Mouse (Mus musculus) adrenal gland, postnatal 4 days (tissue): Measurements from ENCODE around the gene Cgnl1. TPM values are rescaled to one million over a fixed set of nuclear protein-coding genes. Genes with fewer than 3 reads are reported as not detected.
A peak's percentile ranks its signal among the peaks of the same experiment; 100 is the strongest.

Experiments used
- DNase-seq, 2 experiments: peaks; one replicate each; pipeline ENCODE4 v3.0.0; 2021 to 2022; ENCODE audit warnings: low spot score in 2 of 2, mixed read lengths in 2 of 2
- long read RNA-seq, 2 experiments: library from polyadenylated mRNA; stranded (forward); transcript quantifications; one replicate each; pipeline ENCODE4 v2.0.0; 2021
- total RNA-seq, 2 experiments: library from RNA; stranded (reverse); gene quantifications; 2 replicates each; pipeline ENCODE4 v1.2.3; 2021

Gene Cgnl1
- total RNA-seq: 10 to 100 TPM; 49.1 to 68.6 TPM
- long read RNA-seq, experiment 1, partial matches to known transcripts: 0 of 3 reads
- long read RNA-seq, experiment 1, other reads (novel, unspliced or antisense): 3 of 3 reads
- long read RNA-seq, experiment 2, full-length matches to known transcripts: 6 of 46 reads
- long read RNA-seq, experiment 2, partial matches to known transcripts: 21 of 46 reads
- long read RNA-seq, experiment 2, other reads (novel, unspliced or antisense): 19 of 46 reads

GRCm38 (mm10) chr9:71770991-71771767, at the start of gene Cgnl1:
TSS of gene Cgnl1 (minus strand) at chr9:71771602.
- DNase-seq: peak; percentile 49 to 52

DNA sequence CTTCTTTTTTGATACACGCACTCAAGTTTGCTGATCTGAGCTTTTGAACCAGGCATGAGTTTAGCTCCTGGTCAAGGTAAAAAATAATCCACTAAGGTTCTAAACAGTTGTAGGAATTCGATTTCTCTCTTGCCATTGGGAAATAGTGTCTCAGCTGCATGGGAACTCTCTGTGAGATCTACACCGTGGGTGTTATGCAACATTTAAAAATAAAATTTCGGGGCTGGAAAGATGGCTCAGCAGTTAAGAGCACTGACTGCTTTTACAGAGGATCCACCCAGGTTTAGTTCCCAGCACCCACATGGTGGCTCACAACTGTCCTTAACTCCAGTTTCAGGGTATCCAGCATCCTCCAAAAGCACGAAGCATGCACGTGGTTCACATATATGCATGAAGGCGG, 47.1 kb upstream of the Cgnl1 start:
- DNase-seq: no peak

DNA sequence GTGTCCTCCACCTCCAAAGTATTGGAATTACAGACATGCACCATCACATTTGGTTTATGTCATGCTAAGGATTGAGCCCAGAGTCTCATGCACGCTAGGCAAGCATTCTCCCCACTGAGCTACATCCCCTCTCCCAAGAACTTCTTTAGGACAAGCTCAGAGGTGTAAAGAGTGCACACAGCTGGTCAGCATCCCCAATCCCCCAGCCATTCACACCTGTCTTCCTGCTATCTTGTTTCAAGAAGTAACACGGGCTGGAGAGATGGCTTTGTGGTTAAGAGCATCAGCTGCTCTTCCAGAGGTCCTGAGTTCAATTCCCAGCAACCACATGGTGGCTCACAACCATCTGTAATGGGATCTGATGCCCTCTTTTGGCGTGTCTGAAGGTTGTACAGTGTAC, 44.7 kb upstream of the Cgnl1 start:
- no peak for DNase-seq

DNA sequence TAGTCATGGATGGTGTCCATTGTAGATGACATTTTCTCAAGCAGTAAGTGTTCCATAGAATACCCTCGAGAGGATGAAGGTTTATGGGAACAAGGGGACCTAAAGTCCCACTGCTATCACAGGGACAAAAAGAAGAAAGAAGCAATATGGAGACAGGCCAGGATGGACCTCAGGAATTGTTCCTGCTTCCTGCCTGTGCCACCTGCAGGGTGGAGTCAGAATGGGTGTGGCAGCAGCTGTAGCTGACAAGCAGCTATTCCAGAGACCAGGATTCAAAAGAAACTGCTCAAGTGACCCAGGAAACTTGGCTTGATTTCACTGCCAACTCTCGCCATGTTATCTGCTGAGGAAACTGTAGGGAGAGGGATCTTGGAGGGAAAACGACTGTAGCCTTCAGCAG, 42.2 kb upstream of the Cgnl1 start:
- DNase-seq: no peak

- DNase-seq: no peak
Measured at GRCm38 (mm10) chr9:71812914-71813313, 41.5 kb upstream of the Cgnl1 start.

DNA sequence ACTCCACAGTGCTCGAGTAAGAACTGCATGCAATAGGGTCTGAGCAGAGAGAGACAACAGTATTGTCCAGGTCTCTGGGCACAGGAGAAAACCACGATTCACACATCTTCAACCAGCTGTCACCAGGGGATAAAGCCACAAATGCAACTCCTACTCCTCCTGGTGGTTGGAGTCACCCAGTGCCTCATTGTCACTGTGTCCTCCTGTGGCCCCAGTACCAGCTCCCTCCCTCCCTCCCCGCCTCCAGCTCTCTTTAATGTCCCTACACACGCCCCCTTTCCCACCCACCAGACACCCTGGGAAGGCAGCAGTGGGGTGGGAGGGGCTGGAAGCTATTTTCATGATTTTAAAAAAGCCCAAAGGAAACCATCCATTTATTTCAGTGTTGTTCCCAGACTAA, 41.0 kb upstream of the Cgnl1 start:
- DNase-seq: no peak

DNA sequence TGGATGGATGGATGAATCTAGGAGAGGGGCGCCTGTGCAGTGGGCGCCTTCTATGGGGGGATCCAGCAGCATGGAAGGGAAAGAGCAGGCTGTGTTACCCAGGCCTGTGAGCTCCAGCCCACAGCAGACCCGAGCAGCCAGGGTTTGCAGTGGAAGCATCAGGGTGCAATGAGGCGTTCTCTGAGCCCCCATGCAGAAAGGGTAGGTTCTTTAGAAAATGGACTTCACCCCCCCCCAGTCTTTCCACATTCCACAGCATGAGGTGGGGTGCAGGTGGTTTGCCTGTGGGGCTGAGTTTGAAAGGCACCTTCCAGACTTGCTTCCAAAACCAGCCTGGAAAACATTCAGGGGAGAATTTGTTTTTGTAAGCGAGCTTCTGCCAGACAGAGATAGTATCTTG, 40.0 kb upstream of the Cgnl1 start:
- no peak for DNase-seq

DNA sequence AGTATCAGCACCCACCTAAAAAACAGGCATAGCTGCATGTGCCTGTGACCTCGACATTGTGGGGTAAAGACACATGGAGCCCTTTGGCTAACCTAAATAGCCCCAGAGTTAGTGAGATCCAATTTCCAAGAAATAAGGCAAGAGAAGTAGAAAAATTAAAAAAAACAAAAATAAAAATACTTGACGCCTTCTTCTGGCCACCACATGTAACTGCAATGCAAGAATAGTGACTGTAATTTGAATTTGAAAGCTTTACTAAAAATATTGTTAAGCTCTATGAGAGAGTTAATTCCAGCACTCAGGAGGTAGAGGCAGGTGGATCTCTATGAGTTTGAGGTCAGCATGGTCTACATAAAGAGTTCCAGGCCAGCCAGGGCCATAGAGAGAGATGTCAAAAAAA, 39.3 kb upstream of the Cgnl1 start:
- DNase-seq: no peak

DNA sequence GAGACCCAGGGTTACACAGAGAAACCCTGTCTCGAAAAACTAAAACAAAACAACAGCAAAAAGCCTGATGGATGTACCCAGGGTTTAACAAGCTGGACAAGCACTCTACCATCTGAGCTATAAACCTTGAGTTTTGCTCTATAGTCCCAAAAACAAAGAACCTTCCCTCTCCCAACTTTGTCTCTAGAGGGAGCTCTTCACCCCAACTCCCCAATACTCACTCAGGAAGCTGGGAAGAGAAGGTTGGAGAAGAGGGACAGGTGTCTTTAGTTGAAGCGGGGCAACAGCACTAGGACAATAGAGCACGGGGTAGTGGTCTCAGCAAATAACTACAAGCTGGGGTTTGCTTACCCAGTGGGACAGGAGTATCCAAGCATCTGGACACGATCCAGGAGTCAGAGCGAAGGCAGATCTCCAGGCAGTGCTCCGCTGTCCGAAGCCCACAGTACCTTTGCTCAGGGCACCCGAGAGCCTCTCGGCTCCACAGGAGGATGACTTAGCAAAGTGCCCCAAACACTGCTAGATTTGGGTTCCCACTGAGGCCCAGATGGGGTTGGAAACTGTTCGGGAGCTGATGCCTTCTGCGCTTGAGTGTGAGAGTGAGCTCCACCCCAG, 37.3 kb upstream of the Cgnl1 start:
- no peak for DNase-seq

GRCm38 (mm10) chr9:71807801-71808200, 36.4 kb upstream of the Cgnl1 start:
- DNase-seq: no peak

DNA sequence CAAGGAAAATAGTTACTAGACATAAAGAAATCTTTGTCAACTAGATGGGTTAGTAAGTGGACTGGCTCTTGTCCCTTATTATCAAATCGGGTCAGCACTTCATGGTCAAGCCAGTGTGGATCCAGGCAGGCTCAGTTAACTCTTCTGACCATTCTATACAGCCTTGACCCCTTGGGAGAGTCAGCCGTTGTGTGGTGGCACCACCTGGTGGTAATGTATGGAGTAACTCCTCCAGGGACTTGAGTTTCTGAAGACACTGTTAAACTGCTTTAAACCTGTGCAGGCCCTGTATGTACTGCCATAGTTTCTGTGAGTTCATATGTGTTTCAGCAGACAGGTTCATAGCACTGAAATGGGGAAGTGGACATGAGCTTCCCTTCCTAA, 35.0 kb upstream of the Cgnl1 start:
- peak; percentile 44 to 74 for DNase-seq

- DNase-seq: no peak
Measured at GRCm38 (mm10) chr9:71805646-71806421, 34.4 kb upstream of the Cgnl1 start.

DNA sequence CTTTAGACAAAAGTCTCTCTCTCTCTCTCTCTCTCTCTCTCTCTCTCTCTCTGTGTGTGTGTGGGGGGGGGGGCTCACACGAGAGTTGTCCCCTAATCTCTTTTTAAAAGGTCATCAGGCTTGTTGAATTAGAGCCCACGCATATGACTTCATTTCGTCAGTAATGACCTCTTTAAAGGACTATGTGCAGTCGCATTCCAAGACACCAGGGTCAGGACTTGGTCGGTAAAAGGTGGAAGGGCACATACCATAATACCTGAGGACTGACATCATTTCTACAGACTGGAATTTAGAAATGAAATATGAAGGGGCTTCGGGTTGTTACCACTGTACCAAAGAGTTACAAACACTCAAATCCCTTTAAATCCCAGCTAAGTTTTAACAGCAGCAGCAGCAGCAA, 32.7 kb upstream of the Cgnl1 start:
- no peak for DNase-seq

GRCm38 (mm10) chr9:71803281-71803680, 31.9 kb upstream of the Cgnl1 start:
- DNase-seq: no peak

- DNase-seq: no peak
Measured at GRCm38 (mm10) chr9:71799598-71799997, 28.2 kb upstream of the Cgnl1 start.

- DNase-seq: no peak
Measured at GRCm38 (mm10) chr9:71798176-71798575, 26.8 kb upstream of the Cgnl1 start.

- DNase-seq: no peak
Measured at GRCm38 (mm10) chr9:71777404-71777803, 6.0 kb upstream of the Cgnl1 start.

GRCm38 (mm10) chr9:71776337-71776736, 4.9 kb upstream of the Cgnl1 start:
- DNase-seq: no peak

DNA sequence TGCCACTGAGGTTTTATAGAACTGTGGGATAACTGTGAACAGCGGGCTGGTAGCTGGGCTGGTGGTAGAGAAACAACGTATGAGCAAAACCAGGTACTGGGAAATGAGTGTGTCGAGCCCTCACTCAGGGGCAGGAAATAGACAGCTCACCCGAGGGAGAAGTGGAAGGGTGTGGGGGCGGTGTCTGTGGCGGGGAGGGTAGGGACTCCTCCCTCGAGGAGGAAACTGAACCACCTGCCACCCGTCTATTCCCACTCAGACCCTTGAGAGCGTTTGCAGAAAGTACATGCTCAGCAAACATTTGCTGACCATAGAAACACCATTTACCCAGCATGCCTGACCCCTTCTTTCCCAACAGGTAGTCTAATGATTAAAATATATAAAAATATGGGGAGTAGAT, 2.2 kb upstream of the Cgnl1 start:
- no peak for DNase-seq

DNA sequence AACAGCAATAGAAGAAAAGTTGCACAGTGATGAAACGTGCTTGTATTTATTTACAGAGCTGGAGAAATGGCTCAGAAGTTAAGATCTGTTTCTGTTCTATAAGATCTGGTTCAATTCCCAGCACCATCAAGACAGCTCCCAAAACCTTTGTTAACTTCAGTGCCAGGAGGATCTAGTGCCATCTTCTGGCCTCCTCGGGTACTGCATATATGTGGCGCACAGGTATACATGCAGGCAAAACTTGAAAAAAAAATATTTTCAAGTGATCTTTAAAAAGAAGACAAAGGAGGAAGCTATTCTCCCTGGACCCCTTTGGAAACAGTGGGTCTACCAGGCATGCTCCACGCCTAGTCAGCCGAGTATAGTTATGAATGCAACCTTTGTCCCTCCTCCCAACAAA, 936 bp upstream of the Cgnl1 start:
- DNase-seq: no peak

DNA sequence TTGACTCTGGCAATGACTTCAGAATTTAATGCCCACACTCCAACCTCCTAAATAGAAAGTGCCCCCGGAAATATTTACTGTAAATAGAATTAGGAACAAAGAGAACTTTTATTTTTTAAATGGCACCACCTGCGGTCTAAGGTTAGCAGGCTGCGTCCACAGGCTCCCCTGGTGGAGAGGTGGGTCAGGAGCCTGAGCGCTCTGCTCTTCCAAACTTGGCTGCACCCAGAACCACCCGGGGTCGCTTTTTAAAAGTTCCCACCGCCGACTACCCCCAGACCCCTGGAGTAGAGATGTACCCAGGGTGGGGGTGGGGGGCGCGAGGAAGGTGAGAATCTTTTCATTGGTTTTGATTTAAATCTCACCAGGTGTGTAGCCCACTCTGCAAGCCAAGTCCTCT, 918 bp downstream of the Cgnl1 start:
- DNase-seq: no peak

DNA sequence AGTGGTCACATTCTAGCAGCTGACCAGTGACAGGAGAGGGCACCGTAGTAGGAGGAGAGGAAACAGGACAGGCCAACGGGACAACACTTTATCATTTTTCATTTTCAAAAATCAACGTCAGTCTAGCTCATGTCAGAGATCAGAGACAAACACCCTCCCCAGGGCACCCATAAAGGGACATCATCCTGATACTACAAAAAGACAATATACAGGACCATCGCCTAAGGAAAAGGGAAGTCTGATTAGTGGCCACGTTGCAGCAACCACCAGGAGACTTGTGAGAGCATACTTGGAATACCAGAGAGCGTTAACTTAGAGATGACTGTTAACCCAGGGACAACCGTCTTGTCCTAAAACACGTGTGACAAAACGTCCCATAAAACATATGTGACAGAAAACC, 1.7 kb downstream of the Cgnl1 start:
- DNase-seq: no peak
